Mouse (Mus musculus): ENCODE data around the gene Xylb. TPM values are rescaled to one million over a fixed set of nuclear protein-coding genes. Genes with fewer than 3 reads are reported as not detected.
"Not testable (repeated sequence)": the region's sequence is repeated elsewhere in the genome, so short reads cannot be mapped to it uniquely, and the experiment has no call there.

Gene Xylb
- polyA plus RNA-seq, 1 experiment from 2014 or later, result 3.3 TPM

DNA sequence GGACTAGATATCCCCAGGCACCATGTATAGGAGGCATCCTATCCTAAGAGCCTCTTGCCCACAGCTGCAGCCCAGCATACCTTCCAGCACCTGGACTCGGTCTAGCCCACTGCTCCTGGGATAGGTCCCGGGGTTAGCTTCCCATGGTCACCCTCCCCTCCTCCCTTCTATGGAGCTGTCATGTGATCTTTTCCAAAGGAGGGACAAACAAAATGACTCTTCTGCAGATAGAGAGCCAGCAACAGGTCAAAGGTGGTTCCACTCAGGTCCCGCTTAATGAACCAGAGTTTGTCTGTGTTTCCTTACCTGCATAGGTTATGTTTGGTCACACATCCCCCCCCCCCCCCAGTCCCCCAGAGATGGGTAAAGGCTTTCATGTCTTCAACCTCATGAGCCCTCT, 6.7 kb upstream of the Xylb start:
- 89% methylated on average over 3 of the region's 3 CpGs for WGBS
- no peak overlapping the region for H3K9ac ChIP-seq (replicated peaks)
- peaks cover 47% of the 10 kb centered on the region for H3K36me3 ChIP-seq
- H3K4me3 ChIP-seq, result no peak overlapping the region
- no peaks in the 10 kb centered on the region for H3K4me1 ChIP-seq
- H3K9me3 ChIP-seq, result no peaks in the 10 kb centered on the region
- H3K4me2 ChIP-seq (replicated peaks), result no peak overlapping the region
- no peak for ATAC-seq (replicated peaks)
- H3K27ac ChIP-seq (replicated peaks), result no peak overlapping the region
- no peaks in the 10 kb centered on the region for H3K27me3 ChIP-seq

DNA sequence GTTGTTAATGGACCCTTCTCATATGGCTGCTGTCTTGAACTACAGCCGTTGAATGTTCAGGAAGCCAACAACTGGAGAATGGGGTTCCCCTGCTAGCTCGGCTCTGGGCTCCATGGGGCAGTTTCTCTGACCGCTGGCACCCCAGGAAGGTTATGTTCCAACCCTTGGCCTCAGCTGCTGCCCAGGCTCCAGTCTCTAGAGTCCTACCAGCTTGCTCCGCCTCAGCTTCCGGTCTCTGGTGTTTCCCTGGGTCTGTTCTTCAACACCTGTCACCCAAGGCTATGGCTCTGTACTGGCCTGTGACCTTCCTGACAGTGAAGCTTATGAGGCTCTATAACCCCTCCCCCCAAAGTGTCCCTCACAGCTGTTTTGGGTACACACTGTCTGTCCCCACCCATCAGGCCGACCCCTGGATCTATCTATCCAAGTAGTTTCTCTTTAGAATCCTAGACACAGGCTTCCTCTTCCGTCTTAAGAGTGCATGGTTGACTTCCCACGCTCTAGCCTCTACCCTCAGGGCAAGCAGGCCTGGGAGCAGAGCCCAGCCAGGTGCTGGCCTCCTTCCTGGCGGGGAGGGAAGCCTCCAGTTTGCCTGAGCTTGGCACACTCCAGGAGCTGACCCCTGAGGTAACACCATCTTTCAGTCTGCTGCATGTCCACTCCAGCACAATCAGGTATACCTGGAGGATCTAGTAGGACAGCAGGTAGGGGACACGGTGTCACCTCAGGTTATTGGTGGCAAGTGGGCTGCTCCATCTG, 6.1 kb upstream of the Xylb start:
- H3K4me2 ChIP-seq (replicated peaks), result no peak overlapping the region
- H3K4me3 ChIP-seq, result no peak overlapping the region
- H3K27ac ChIP-seq (replicated peaks), result no peak overlapping the region
- H3K9ac ChIP-seq (replicated peaks), result no peak overlapping the region
- no peaks in the 10 kb centered on the region for H3K9me3 ChIP-seq
- peaks cover 41% of the 10 kb centered on the region for H3K36me3 ChIP-seq
- 92% methylated on average over 10 of the region's 10 CpGs for WGBS
- no peaks in the 10 kb centered on the region for H3K27me3 ChIP-seq
- ATAC-seq (replicated peaks), result no peak
- H3K4me1 ChIP-seq, result no peaks in the 10 kb centered on the region

DNA sequence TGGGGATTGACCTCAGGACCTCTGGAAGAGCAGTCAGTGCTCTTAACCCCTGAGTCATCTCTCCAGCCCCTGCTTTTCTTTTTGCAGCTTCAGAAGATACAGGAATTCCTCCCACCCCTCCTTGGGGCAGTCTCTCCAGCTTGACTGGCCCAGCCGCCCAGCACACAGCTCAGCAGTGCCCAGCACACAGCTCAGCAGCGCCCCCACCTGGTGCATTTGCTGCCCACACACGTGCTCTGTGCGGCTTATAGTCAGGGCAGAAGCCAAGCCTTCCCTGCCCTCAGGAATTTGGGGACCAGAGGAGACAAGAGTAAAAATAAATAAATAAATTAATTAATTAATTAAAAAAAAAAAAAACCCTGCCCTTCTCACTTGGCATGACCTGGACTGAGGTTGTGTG, 5.1 kb upstream of the Xylb start:
- 26% methylated on average over 4 of the region's 4 CpGs for WGBS
- ATAC-seq (replicated peaks), result peak; percentile 78
- H3K27ac ChIP-seq (replicated peaks), result no peak overlapping the region
- H3K27me3 ChIP-seq, result no peaks in the 10 kb centered on the region
- no peaks in the 10 kb centered on the region for H3K4me1 ChIP-seq
- no peak overlapping the region for H3K9ac ChIP-seq (replicated peaks)
- H3K4me2 ChIP-seq (replicated peaks), result no peak overlapping the region
- no peaks in the 10 kb centered on the region for H3K9me3 ChIP-seq
- H3K4me3 ChIP-seq, result no peak overlapping the region
- peaks cover 35% of the 10 kb centered on the region for H3K36me3 ChIP-seq

DNA sequence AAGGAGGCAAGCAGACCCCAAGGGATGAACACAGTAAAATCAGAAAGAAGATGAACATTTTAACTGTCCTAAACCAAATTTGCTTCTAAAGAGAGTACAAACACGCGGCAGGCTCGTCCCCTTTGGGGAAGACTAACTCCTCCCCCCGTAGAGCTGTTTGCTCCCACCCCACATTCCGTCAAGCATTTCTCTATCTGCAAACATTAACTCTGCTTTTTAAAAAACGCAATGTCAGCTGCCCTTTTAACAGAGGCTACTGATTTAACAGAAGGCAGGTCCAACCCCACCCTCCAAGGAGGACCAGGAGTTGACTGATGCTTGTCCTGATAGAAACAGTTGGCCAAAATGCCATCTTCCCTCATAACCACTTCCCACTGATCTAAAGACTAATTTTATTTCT, 3.3 kb upstream of the Xylb start:
- Histone ChIP-seq H3K9ac (replicated peaks) (no peak overlapping the region), H3K36me3 (peaks cover 18% of the 10 kb centered on the region), H3K27ac (replicated peaks) (no peak overlapping the region), H3K9me3 (no peaks in the 10 kb centered on the region), H3K4me1 (peaks cover 3% of the 10 kb centered on the region; the same call in 1 of the 2 replicates), H3K4me2 (replicated peaks) (no peak overlapping the region), H3K4me3 (no peak overlapping the region), H3K27me3 (no peaks in the 10 kb centered on the region)
- ATAC-seq (replicated peaks), result no peak
- WGBS, result 84% methylated on average over 6 of the region's 6 CpGs

DNA sequence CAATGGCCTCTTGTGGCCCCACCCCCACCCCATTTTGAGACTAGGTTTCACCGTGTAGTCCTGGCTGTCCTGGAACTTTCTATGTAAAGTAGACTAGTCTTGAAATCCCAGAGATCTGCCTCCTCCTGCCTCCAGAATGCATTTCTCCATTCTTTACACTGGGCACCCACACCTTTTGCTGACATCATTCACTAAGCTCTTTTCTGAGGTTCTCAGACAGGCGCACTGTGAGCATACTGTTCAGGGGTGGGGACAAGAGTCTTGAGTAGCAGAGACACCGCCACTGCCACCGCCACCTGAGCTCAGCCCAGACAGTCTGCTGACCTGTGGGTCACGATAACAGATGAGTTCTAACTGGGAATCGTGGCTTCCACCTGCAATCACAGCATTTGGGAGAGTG, 1.2 kb upstream of the Xylb start:
- H3K27me3 ChIP-seq, result no peaks in the 10 kb centered on the region
- H3K4me2 ChIP-seq (replicated peaks), result no peak overlapping the region
- H3K4me1 ChIP-seq, result peaks cover 3% of the 10 kb centered on the region; the same call in 1 of the 2 replicates
- 84% methylated on average over 6 of the region's 6 CpGs for WGBS
- no peaks in the 10 kb centered on the region for H3K9me3 ChIP-seq
- peaks cover 7% of the 10 kb centered on the region for H3K36me3 ChIP-seq
- ATAC-seq (replicated peaks), result no peak
- no peak overlapping the region for H3K27ac ChIP-seq (replicated peaks)
- H3K4me3 ChIP-seq, result no peak overlapping the region
- no peak overlapping the region for H3K9ac ChIP-seq (replicated peaks)

DNA sequence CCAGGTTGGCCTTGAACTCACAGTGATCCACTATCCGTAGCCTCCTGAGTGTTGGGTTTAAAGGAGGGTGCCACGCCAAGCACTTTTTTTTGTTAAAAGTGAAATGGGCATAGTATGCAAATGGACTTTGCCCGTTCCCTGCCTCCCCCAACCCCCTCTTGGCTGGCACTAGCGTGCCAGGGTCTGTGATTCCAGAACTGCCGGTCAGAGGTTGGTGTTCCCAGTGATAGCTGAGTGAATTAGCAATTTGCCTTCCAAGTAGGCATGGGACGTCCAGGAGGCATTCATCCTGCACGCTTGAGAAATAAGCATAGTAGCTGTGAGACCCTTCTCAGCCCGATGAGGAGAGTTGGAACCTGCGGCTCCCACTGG, 863 bp downstream of the Xylb start:
- H3K9me3 ChIP-seq, result no peaks in the 10 kb centered on the region
- no peak overlapping the region for H3K27ac ChIP-seq (replicated peaks)
- ATAC-seq (replicated peaks), result 0 out of 2 replicates have a peak, but pooled peaks have one; percentile 1
- no peaks in the 10 kb centered on the region for H3K36me3 ChIP-seq
- H3K4me1 ChIP-seq, result peaks cover 3% of the 10 kb centered on the region; the same call in 1 of the 2 replicates
- H3K9ac ChIP-seq (replicated peaks), result no peak overlapping the region
- whole genome bisulfite sequencing, result 32% methylated on average over 9 of the region's 9 CpGs
- peak overlapping the region; percentile 96 for H3K4me2 ChIP-seq (replicated peaks)
- H3K27me3 ChIP-seq, result no peaks in the 10 kb centered on the region
- H3K4me3 ChIP-seq, result peak overlapping the region; percentile 85

DNA sequence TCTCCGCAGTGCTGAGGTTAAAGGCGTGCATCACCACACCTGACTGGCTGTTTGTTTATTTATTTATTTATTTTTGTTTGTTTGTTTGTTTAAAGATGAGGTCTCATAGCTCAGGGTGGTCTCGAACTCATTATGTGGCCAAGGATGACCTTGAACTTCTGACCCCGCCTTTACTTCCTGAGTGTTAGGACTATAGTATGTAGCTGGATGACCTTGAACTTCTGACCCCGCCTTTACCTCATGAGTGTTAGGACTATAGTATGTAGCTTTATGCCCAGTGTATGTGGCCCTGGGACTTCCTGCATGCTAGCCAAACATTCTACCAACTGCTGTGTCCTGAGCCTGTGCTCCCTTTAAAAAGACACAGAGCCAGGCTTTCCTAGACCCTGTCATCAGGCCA, 4.2 kb downstream of the Xylb start:
- H3K27ac ChIP-seq (replicated peaks), result no peak overlapping the region
- no peak overlapping the region for H3K4me2 ChIP-seq (replicated peaks)
- no peak overlapping the region for H3K4me3 ChIP-seq
- H3K4me1 ChIP-seq, result peaks cover 3% of the 10 kb centered on the region; the same call in 1 of the 2 replicates
- no peak for ATAC-seq (replicated peaks)
- 93% methylated on average over 5 of the region's 5 CpGs for WGBS
- no peaks in the 10 kb centered on the region for H3K27me3 ChIP-seq
- H3K9me3 ChIP-seq, result no peaks in the 10 kb centered on the region
- no peak overlapping the region for H3K9ac ChIP-seq (replicated peaks)
- H3K36me3 ChIP-seq, result no peaks in the 10 kb centered on the region

DNA sequence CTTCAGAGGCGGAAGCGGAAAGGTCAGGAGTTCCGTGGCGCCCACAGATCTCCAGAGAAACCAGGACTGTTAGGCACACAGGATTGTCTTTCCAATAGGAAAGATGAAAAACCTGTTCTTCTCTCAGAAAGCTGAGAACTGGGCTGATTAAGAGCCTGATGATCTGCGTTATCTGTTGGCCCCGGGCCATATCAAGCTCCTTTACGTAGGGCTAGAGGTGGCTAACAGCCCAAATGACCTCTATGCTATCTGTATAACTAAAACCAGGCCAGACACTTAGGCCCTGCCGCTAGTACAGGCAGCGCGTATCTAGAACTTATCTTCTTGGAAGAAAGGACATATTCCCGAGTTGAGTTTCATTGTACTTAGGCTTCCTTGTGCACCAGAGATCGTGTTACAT, 6.0 kb downstream of the Xylb start:
- Histone ChIP-seq H3K9me3 (no peaks in the 10 kb centered on the region), H3K4me1 (no peaks in the 10 kb centered on the region), H3K4me2 (replicated peaks) (no peak overlapping the region), H3K27ac (replicated peaks) (no peak overlapping the region), H3K4me3 (no peak overlapping the region), H3K9ac (replicated peaks) (no peak overlapping the region), H3K36me3 (no peaks in the 10 kb centered on the region), H3K27me3 (no peaks in the 10 kb centered on the region)
- no peak for ATAC-seq (replicated peaks)
- WGBS, result 94% methylated on average over 12 of the region's 12 CpGs

DNA sequence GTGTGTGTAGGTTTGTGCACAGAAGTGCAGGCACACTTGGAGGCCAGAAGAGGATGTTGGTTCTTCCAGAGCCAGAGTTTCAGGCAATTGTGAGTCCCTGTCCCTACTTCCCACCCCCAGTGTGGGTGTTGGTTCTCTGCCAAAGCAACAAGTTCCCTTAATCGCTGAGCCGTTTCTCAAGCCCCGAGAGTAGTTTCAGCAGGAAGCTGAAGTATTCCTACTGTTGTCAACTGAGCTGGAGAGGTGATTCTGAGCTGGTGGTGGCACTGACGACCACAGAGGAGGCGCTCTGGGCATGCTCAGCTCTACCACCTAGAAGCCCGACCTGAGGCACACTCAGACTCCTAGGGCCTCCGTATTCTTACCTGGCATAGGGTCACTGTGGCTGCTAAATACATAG, 8.1 kb downstream of the Xylb start, which contains the start of gene Slc22a14:
TSS of gene Slc22a14 (minus strand) at position 270 of the 400 bp plus-strand sequence.
- Histone ChIP-seq H3K27me3 (no peaks in the 10 kb centered on the region), H3K27ac (replicated peaks) (no peak within 1 kb of the TSS), H3K4me2 (replicated peaks) (no peak within 1 kb of the TSS), H3K36me3 (no peaks in the 10 kb centered on the region), H3K4me3 (no peak within 1 kb of the TSS), H3K9ac (replicated peaks) (no peak within 1 kb of the TSS), H3K9me3 (no peaks in the 10 kb centered on the region), H3K4me1 (no peaks in the 10 kb centered on the region)
- no peak for ATAC-seq (replicated peaks)
- 75% methylated on average over 7 of the region's 7 CpGs for WGBS

DNA sequence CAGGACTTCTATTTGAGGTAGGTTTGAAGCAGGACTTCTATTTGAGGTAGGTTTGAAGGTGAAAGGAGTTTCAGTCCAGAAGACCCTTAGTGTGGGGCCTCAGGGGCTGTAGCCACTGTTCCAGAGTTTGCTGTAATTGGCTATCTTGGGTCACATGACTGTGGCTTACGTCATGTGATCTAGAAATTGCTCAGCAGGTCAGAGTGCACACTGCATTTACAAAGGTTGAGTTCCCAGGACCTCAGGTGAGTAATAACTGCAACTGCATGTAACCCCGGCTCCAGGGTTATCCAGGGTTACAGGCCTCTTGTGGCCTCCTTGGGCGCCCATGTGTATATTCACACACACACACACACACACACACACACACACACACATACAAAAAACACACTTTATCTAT, 11.2 kb downstream of the Xylb start:
- no peaks in the 10 kb centered on the region for H3K36me3 ChIP-seq
- no peak overlapping the region for H3K4me3 ChIP-seq
- ATAC-seq (replicated peaks), result no peak
- no peaks in the 10 kb centered on the region for H3K4me1 ChIP-seq
- H3K9me3 ChIP-seq, result no peaks in the 10 kb centered on the region
- H3K27ac ChIP-seq (replicated peaks), result no peak overlapping the region
- no peak overlapping the region for H3K4me2 ChIP-seq (replicated peaks)
- H3K27me3 ChIP-seq, result no peaks in the 10 kb centered on the region
- WGBS, result 96% methylated on average over 3 of the region's 3 CpGs
- no peak overlapping the region for H3K9ac ChIP-seq (replicated peaks)

DNA sequence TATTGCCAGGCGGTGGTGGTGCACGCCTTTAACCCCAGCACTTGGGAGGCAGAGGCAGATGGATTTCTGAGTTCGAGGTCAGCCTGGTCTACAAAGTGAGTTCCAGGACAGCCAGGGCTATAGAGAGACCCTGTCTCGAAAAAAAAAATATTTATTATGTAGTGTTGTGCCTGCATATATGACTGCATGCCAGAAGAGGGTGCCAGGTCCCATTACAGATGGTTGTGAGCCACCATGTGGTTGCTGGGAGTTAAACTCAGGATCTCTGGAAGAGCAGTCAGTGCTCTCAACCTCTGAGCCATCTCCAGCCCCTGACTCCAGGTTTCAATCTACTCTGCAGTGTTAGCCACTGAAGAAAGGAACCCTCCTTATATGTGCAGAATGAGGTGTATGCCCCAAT, 13.6 kb downstream of the Xylb start:
- H3K4me3 ChIP-seq; H3K9me3 ChIP-seq; H3K36me3 ChIP-seq; H3K27ac ChIP-seq (replicated peaks); H3K4me2 ChIP-seq (replicated peaks); H3K4me1 ChIP-seq; H3K9ac ChIP-seq (replicated peaks); H3K27me3 ChIP-seq; ATAC-seq (replicated peaks): not testable (repeated sequence)
- 88% methylated on average over 4 of the region's 4 CpGs for WGBS

DNA sequence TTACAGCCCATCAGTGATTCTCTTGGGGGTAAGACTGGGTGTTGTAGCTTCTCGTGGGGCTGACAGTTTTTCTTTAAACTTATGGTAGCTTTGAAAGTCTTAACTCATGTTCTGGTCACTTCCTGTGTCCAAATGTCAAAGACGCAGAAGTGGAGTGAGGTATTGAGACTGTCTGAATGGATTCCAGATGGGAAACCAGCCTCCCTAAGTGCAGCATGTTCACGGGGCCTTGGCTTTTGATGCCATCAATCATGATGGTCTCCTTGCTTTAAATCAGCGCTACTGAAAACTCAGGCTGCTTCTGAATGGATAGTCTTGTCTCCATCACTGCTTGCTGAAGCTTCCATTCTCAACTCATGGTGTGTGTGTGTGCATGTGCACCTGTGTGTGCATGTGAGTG, 14.1 kb downstream of the Xylb start:
- no peak for ATAC-seq (replicated peaks)
- Histone ChIP-seq H3K9me3 (no peaks in the 10 kb centered on the region), H3K27ac (replicated peaks) (no peak overlapping the region), H3K27me3 (no peaks in the 10 kb centered on the region), H3K9ac (replicated peaks) (no peak overlapping the region), H3K4me2 (replicated peaks) (no peak overlapping the region), H3K36me3 (no peaks in the 10 kb centered on the region), H3K4me3 (no peak overlapping the region), H3K4me1 (no peaks in the 10 kb centered on the region)
- 87% methylated on average over 4 of the region's 4 CpGs for WGBS

DNA sequence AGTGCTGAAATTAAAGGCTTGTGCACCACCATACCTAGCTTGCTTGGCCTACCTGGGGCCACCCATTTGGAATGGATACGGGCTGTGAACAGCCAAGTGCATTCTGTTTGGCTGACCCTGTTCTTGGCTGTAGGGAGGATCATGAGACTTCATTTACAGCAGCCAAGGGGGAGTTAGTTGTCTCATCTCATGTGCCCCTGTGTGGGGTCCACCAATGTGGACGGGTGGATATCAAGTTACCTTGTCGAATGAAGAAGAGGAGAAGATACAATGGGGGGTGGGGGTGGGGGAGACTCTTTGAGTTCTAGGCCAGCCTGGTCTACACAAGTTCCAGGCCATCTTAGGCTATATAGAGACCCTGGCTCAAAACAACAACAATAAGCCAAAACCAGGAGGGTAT, 17.8 kb downstream of the Xylb start:
- 78% methylated on average over 3 of the region's 3 CpGs for WGBS
- no peak overlapping the region for H3K9ac ChIP-seq (replicated peaks)
- H3K4me3 ChIP-seq, result no peak overlapping the region
- ATAC-seq (replicated peaks), result no peak
- no peak overlapping the region for H3K4me2 ChIP-seq (replicated peaks)
- H3K27ac ChIP-seq (replicated peaks), result no peak overlapping the region
- no peaks in the 10 kb centered on the region for H3K9me3 ChIP-seq
- H3K27me3 ChIP-seq, result no peaks in the 10 kb centered on the region
- no peaks in the 10 kb centered on the region; the same call in 1 of the 2 replicates for H3K36me3 ChIP-seq
- no peaks in the 10 kb centered on the region for H3K4me1 ChIP-seq
